Comparison of ENCODE assay signal across 8 mouse cellular contexts in the genomic region with DNA sequence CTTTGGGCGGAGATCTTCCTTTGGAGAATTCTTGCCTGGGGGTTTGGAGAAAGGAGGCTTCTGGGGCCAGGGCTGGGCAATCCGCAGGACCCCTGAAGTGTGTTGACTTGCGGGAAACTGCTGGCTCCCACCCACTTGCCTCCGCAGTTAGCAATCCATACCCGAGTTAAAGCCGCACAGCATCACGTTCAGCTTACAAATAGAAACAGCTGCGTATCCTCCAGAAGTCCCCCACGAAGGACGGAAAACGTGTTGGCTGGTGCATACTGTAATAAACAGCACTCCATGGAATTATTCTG. TPM values are rescaled to one million over a fixed set of nuclear protein-coding genes. Genes with fewer than 3 reads are reported as not detected.
DNase-seq lines count a peak whose midpoint lies in the region; ATAC-seq and TF ChIP-seq lines count a peak whose summit lies in the region.

No protein-coding gene starts in this region.

- peak overlapping the region; percentile 90 for H3K9ac ChIP-seq in heart, embryonic 13.5 days
- peak overlapping the region; percentile 60 for H3K9ac ChIP-seq in forebrain, embryonic 15.5 days (replicated peaks)
- H3K9ac ChIP-seq in liver, embryonic 16.5 days (ENCODE audit: low read depth, low read length) = peak overlapping the region; percentile 84

- H3K4me3 ChIP-seq in heart, embryonic 13.5 days = peak overlapping the region; percentile 74
- peak overlapping the region; percentile 97 for H3K4me3 ChIP-seq in E14TG2a.4 (replicated peaks; ENCODE audit: low read length)
- peak overlapping the region; percentile 84 for H3K4me3 ChIP-seq in forebrain, embryonic 15.5 days
- H3K4me3 ChIP-seq in liver, embryonic 16.5 days (ENCODE audit: low read depth, low read length) = peak overlapping the region; percentile 82

- H3K27ac ChIP-seq in heart, embryonic 13.5 days (replicated peaks) = peak overlapping the region; percentile 99
- peak overlapping the region; percentile 95 for H3K27ac ChIP-seq in forebrain, embryonic 15.5 days (replicated peaks)
- peak overlapping the region; percentile 98 for H3K27ac ChIP-seq in liver, embryonic 16.5 days (ENCODE audit: low read length)

- no peak for DNase-seq in heart, adult 8-10 months (ENCODE audit: low spot score)
- no peak for DNase-seq in frontal cortex, postnatal 36 days (ENCODE audit: low spot score in 2 of 2)
- DNase-seq in spleen, adult 12 weeks (ENCODE audit: low spot score) = no peak

- ATAC-seq in heart, embryonic 13.5 days (ENCODE audit: extremely low read depth, insufficient number of reproducible peaks, low FRiP score, low TSS enrichment) = no peak
- no peak for ATAC-seq in forebrain, embryonic 15.5 days (replicated peaks)
- ATAC-seq in liver, embryonic 16.5 days (ENCODE audit: low read depth) = no peak
- ATAC-seq in erythroid progenitor cell, adult 5-6 weeks (replicated peaks; ENCODE audit: low FRiP score, poor library complexity, severe bottlenecking) = no peak

- H3K4me2 ChIP-seq in heart, embryonic 13.5 days = peak overlapping the region; percentile 96
- H3K4me2 ChIP-seq in forebrain, embryonic 15.5 days (replicated peaks) = peak overlapping the region; percentile 82
- peak overlapping the region; percentile 93 for H3K4me2 ChIP-seq in liver, embryonic 16.5 days (ENCODE audit: low read depth, low read length)

- no peaks in the 10 kb centered on the region for H3K9me3 ChIP-seq in heart, embryonic 13.5 days
- no peaks in the 10 kb centered on the region for H3K9me3 ChIP-seq in E14TG2a.4 (ENCODE audit: low read length)
- no peaks in the 10 kb centered on the region for H3K9me3 ChIP-seq in forebrain, embryonic 15.5 days
- H3K9me3 ChIP-seq in liver, embryonic 16.5 days (replicated peaks; ENCODE audit: control insufficient read depth, low read length) = no peaks in the 10 kb centered on the region

- no peaks in the 10 kb centered on the region for H3K36me3 ChIP-seq in heart, embryonic 13.5 days
- H3K36me3 ChIP-seq in E14TG2a.4 (ENCODE audit: insufficient read depth, low read length) = no peaks in the 10 kb centered on the region
- H3K36me3 ChIP-seq in forebrain, embryonic 15.5 days = no peaks in the 10 kb centered on the region
- H3K36me3 ChIP-seq in liver, embryonic 16.5 days (ENCODE audit: control insufficient read depth, insufficient read depth) = no peaks in the 10 kb centered on the region

- 0% methylated on average over 11 of the region's 11 CpGs for WGBS in heart, embryonic 13.5 days
- WGBS in forebrain, embryonic 15.5 days = 0% methylated on average over 11 of the region's 11 CpGs
- under 1% methylated on average over 11 of the region's 11 CpGs for WGBS in liver, embryonic 16.5 days (ENCODE audit: insufficient replicate concordance)

- H3K4me1 ChIP-seq in heart, embryonic 13.5 days = peaks cover 44% of the 10 kb centered on the region
- peaks cover 57% of the 10 kb centered on the region for H3K4me1 ChIP-seq in E14TG2a.4 (replicated peaks; ENCODE audit: low read depth, low read length)
- peaks cover 29% of the 10 kb centered on the region for H3K4me1 ChIP-seq in forebrain, embryonic 15.5 days
- H3K4me1 ChIP-seq in liver, embryonic 16.5 days (ENCODE audit: control insufficient read depth, low read depth, low read length) = peaks cover 24% of the 10 kb centered on the region

- no peaks in the 10 kb centered on the region for H3K27me3 ChIP-seq in heart, embryonic 13.5 days (replicated peaks)
- no peaks in the 10 kb centered on the region for H3K27me3 ChIP-seq in E14TG2a.4 (ENCODE audit: insufficient read depth, low read length)
- no peaks in the 10 kb centered on the region for H3K27me3 ChIP-seq in forebrain, embryonic 15.5 days
- H3K27me3 ChIP-seq in liver, embryonic 16.5 days (ENCODE audit: control insufficient read depth, insufficient read depth, low read depth, low read length) = no peaks in the 10 kb centered on the region

- no peak for TF ChIP-seq CTCF in E14TG2a.4 (conservative IDR thresholded peaks at IDR 0.05; ENCODE audit: low read length)

RNA-seq across cellular contexts. Expression of a gene that starts 0.3 kb away (rescaled TPM):
- 43.9 and 46.6 TPM in 2 replicates for polyA plus RNA-seq in heart, embryonic 13.5 days (2015; fragmentation: Nextera tagmentation; extraction: Ambion mirVana)
- 10 to 100 TPM; 33.6 to 42.3 (median 34.1) TPM for total RNA-seq in heart, adult 8-10 months (2022)
- polyA plus RNA-seq in forebrain, embryonic 15.5 days (2015; fragmentation: Nextera tagmentation; extraction: Ambion mirVana) = 57.5 and 61.3 TPM in 2 replicates
- polyA plus RNA-seq in liver, embryonic 16.5 days (2015; fragmentation: Nextera tagmentation; extraction: Ambion mirVana) = 35.4 and 37.7 TPM in 2 replicates
- 18.9 and 22.7 TPM in 2 replicates for total RNA-seq in erythroid progenitor cell, adult 5-6 weeks (2015; ENCODE audit: low replicate concordance)
- 40.8 and 45.1 TPM in 2 replicates for total RNA-seq in erythroid progenitor cell, adult 5-6 weeks (2017; ENCODE audit: low replicate concordance)
